Mouse (Mus musculus): ENCODE measurements around the gene Ccin. TPM values are rescaled to one million over a fixed set of nuclear protein-coding genes. Genes with fewer than 3 reads are reported as not detected.

The Ccin gene
- total RNA-seq, 2 experiments from 2014 or later, result not detected

DNA sequence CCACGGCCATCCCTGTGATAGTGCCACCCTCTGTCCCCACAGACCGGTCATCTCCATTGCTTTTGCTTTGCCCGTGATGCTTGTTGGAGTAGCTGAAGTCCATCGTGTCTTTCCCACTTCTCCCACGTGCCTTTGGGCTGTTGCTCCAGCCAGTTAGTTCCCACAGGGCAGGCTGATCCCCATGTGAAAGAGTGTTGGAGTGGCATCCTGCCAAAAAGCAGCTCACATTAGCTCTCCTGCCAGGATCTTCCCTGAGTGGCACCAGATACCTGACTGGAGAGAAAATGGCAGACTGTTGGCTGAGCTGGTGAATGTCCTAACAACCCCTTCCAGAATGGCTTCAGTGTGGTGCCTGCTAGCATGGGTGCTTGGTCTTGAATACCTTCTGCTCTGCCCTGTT lies 48.2 kb downstream of the Ccin start:
- no peak for TF ChIP-seq CTCF (conservative IDR thresholded peaks at IDR 0.05)
- no peak for DNase-seq (ENCODE audit: low spot score in 2 of 2)
- no peak overlapping the region for H3K4me3 ChIP-seq
- H3K27ac ChIP-seq, result 0 out of 2 replicates have a peak overlapping the region, but pooled peaks have one; percentile 11

Other genes with a start within 250 kb of the Ccin start
- gene Olfr159, start 212.5 kb upstream of the Ccin start, total RNA-seq (2021), result not detected
- not detected for gene Olfr156, start 159.6 kb upstream of the Ccin start, total RNA-seq (2021)
- gene Olfr157, start 143.3 kb upstream of the Ccin start, total RNA-seq (2021), result not detected
- gene Olfr155, start 131.9 kb upstream of the Ccin start, total RNA-seq (2021), result not detected
- 1 to 10 TPM; 7.7 TPM for gene Reck, start 108.0 kb upstream of the Ccin start, total RNA-seq (2021)
- 1 to 10 TPM; 2.5 to 2.7 TPM for gene Glipr2, start 26.1 kb upstream of the Ccin start, total RNA-seq (2021)
- 100 to 1,000 TPM; 285 to 293 TPM for gene Clta, start 21.0 kb downstream of the Ccin start, total RNA-seq (2021)
- 10 to 100 TPM; 47.4 to 53.1 TPM for gene Gne, start 100.7 kb downstream of the Ccin start, total RNA-seq (2021)

All from layer of hippocampus, adult 2 months (tissue).